Mouse (Mus musculus) intestine, postnatal 0 days (tissue): ENCODE measurements at regions not wholly inside any gene's neighbourhood (a gene's known extent, or its start where the extent isn't known, plus 50 kb on each side); places are given as distances from the start of the nearest gene placed in this dataset.

Experiments
- ATAC-seq: fragments of 200-750 bp; cut with Nextera tagmentation; 2 replicates; pipeline ENCODE4 v1.8.0; 2017; ENCODE audit warnings: mild to moderate bottlenecking, moderate TSS enrichment, moderate library complexity
- H3K27ac ChIP-seq: fragments of 300-500 bp; sonication (generic); 2 replicates; pipeline ENCODE4 v1.5.1; 2014; ENCODE audit warnings: mild to moderate bottlenecking, low read depth, low read length, moderate library complexity
- H3K27me3 ChIP-seq: fragments of 300-500 bp; sonication (generic); replicated peaks from 2 replicates; pipeline ENCODE4 v1.6.1; 2014; ENCODE audit warnings: low read length, mixed read lengths; ENCODE audit not compliant: control insufficient read depth, insufficient read depth
- H3K36me3 ChIP-seq: fragments of 300-500 bp; sonication (generic); 2 replicates; pipeline ENCODE4 v1.6.1; 2014; ENCODE audit warnings: mild to moderate bottlenecking, moderate library complexity; ENCODE audit not compliant: control insufficient read depth, insufficient read depth
- H3K4me1 ChIP-seq: fragments of 300-500 bp; sonication (generic); replicated peaks from 2 replicates; pipeline ENCODE4 v1.6.1; 2014; ENCODE audit warnings: antibody characterized with exemption, low read length, mixed read lengths; ENCODE audit not compliant: control insufficient read depth, insufficient read depth
- H3K4me2 ChIP-seq: fragments of 300-500 bp; sonication (generic); replicated peaks from 2 replicates; pipeline ENCODE4 v1.6.1; 2014; ENCODE audit warnings: low read depth, mild to moderate bottlenecking, moderate library complexity
- H3K4me3 ChIP-seq: fragments of 300-500 bp; sonication (generic); 2 replicates; pipeline ENCODE4 v1.5.1; 2014; ENCODE audit warnings: low read depth, low read length
- H3K9ac ChIP-seq: fragments of 300-500 bp; sonication (generic); 2 replicates; pipeline ENCODE4 v1.6.1; 2014; ENCODE audit warnings: mild to moderate bottlenecking, low read depth, low read length
- H3K9me3 ChIP-seq: fragments of 300-500 bp; sonication (generic); 2 replicates; pipeline ENCODE4 v1.6.1; 2016; ENCODE audit warnings: mixed run types; ENCODE audit not compliant: control insufficient read depth
- CTCF ChIP-seq: sonication (generic); IDR thresholded peaks from 2 replicates; pipeline ENCODE4 v1.5.1; 2016; ENCODE audit warnings: low read depth, mild to moderate bottlenecking, control low read depth, antibody characterized with exemption, moderate library complexity
- WGBS: fragments of 180-500 bp; shearing (Covaris S2); extraction: QIAGEN DNeasy Blood & Tissue Kit; methylation state at CpG from one replicate; pipeline ENCODE4 v1.1.7; 2014; 5-methylcytosine and 5-hydroxymethylcytosine counted together

DNA sequence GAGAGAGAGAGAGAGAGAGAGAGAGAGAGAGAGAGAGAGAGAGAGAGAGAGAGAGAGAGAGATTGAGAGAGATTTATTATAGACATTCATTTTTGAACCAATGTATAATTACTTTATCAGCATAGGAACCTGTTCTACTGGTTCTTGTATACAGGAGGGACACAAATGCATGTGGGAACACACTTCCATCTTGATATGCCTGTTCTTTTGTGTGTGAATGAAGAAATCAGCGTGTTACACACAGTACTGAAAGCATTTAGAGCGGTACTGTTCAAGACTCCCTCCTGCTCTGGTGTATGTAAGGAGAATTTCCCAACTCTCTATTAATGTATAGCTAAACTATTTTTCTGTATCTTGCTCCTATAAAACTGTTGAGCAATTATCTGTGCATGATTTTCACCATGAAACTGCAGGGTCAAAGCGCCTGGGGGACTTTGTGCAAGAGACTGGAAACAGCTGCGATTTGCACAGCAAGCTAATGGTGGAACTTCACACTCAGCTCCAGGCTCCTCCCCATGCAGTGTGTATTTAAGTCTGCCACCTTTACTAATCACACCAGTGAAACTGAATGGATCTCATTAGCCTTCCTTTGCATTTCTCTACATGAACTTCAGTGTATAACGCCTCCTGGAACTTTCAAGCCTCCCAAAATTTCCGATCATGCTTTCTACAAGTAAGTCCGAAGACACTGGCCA is 267.0 kb upstream of the 3110018I06Rik start:
- H3K27ac ChIP-seq: no peak overlapping the region

DNA sequence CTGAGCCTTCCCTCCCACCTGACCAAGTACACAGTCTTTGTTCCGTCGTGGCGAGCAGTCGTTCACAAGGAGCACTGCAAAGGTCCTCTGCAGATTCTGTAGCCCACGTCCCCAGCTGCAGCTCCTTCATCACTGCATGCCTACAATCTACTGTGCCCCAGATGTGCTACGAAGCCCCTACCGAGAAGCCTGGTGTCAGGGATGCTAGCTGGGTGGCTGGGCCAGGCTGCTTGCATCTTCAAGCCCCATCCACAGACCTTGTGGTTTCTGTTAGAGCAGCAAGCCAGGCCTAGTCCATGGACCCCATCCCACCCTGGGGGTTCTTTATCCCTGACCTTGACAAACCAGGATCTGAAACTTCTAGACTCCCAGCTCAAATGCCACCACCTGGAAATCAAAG is 266.3 kb upstream of the 3110018I06Rik start:
- Histone ChIP-seq H3K27ac (no peak overlapping the region), H3K36me3 (no peaks in the 10 kb centered on the region), H3K9ac (no peak overlapping the region), H3K9me3 (no peaks in the 10 kb centered on the region), H3K4me2 (no peak overlapping the region), H3K4me1 (no peaks in the 10 kb centered on the region), H3K4me3 (no peak overlapping the region), H3K27me3 (no peaks in the 10 kb centered on the region)
- no peak for ATAC-seq
- TF ChIP-seq CTCF: no peak
- 76% methylated on average over 7 of the region's 7 CpGs for WGBS

More for the DNA sequence above, 267.0 kb upstream of the 3110018I06Rik start:
- Histone ChIP-seq H3K27me3 (no peaks in the 10 kb centered on the region), H3K4me3 (no peak overlapping the region), H3K9ac (no peak overlapping the region), H3K36me3 (no peaks in the 10 kb centered on the region), H3K4me1 (no peaks in the 10 kb centered on the region), H3K9me3 (no peaks in the 10 kb centered on the region), H3K4me2 (no peak overlapping the region)
- peak; percentile 43; the same call in 1 of the 2 replicates for ATAC-seq
- 65% methylated on average over 7 of the region's 7 CpGs for WGBS
- TF ChIP-seq CTCF: no peak

DNA sequence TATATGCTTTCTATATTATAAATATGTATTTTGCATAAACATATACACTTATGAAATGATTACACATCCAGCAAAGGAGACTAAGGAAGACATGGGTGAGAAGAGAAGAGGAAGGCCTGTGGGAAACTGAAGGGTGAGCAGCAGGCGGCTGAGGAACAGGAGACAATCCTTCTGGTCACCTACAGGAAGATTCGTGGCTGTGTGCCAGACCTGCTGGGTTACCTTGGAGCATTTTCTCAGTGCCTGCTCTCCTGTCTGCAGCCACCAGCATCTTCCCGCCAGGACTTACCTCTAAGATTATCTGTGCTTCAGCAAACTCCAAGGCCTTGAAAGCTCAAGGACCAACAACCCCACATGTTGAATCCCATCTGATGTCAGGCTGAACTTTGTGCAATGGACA is 258.3 kb upstream of the 3110018I06Rik start:
- H3K27ac ChIP-seq: no peak overlapping the region
- H3K9ac ChIP-seq: no peak overlapping the region
- H3K36me3 ChIP-seq: no peaks in the 10 kb centered on the region
- 73% methylated on average over 3 of the region's 3 CpGs for WGBS
- ATAC-seq: no peak
- H3K27me3 ChIP-seq: no peaks in the 10 kb centered on the region
- no peak overlapping the region for H3K4me2 ChIP-seq
- no peaks in the 10 kb centered on the region for H3K4me1 ChIP-seq
- no peak for TF ChIP-seq CTCF
- H3K4me3 ChIP-seq: no peak overlapping the region
- no peaks in the 10 kb centered on the region for H3K9me3 ChIP-seq

DNA sequence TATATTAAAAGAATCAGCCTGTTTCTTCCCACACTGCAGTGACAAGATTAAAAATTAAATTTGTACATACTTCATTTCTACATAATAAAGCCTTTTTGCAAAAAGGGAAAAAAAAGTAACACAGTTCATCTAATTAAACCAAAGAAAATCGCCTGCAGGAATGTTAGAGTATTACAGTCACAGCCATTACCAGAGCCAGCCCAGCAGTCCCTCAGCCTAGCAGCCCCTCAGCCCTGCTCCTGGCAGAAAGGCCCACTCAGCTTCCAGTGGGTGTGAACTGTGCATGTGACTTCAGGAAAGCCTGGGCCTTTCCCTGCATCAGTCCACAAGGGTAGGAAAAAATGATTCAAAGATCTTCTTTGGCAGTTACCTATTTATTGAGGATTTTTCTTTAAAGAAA is 256.8 kb upstream of the 3110018I06Rik start:
- no peak for TF ChIP-seq CTCF
- H3K4me3 ChIP-seq: no peak overlapping the region
- H3K4me1 ChIP-seq: no peaks in the 10 kb centered on the region
- no peak overlapping the region for H3K4me2 ChIP-seq
- no peak overlapping the region for H3K27ac ChIP-seq
- H3K9me3 ChIP-seq: no peaks in the 10 kb centered on the region
- no peak overlapping the region for H3K9ac ChIP-seq
- H3K27me3 ChIP-seq: no peaks in the 10 kb centered on the region
- ATAC-seq: no peak
- WGBS: 25% methylated on average over 1 of the region's 1 CpGs
- H3K36me3 ChIP-seq: no peaks in the 10 kb centered on the region

DNA sequence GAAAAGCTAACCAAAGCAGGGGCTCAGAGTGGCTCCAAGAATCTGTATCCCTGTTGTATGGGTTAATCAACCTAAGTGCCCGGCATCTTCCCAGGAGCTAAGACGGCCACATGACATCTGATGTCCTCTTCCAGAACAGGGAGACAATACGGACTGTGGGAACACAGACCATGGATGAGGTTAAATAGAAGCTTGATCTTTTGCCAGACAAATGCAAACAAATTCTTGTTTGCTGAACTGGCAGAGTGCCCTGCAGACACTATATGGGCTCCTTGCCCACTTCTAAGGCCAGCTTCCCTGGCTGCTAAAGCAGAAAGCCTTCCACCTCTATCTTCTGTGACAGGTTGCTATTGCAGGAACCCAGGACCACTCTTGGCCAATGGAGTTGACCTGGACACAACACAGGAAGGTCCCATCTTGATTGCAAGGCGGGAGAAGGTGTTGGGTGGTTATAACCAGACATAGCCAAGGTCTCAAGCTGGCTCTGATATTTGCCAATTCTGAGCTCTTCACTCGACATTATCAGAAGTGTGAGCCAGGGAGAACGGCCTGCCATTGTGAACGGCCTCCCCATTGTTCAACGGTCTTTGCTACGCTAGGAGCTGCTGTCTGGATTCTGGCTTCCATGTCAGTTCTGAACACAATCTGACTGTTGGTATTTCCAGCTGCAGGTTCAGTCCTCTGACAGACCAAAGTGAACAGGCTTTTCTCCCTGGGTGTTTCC is 237.5 kb upstream of the 3110018I06Rik start:
- no peaks in the 10 kb centered on the region for H3K27me3 ChIP-seq
- H3K9ac ChIP-seq: no peak overlapping the region
- TF ChIP-seq CTCF: no peak
- H3K9me3 ChIP-seq: no peaks in the 10 kb centered on the region
- no peak overlapping the region for H3K4me2 ChIP-seq
- H3K36me3 ChIP-seq: no peaks in the 10 kb centered on the region
- no peak overlapping the region for H3K27ac ChIP-seq
- ATAC-seq: no peak
- H3K4me3 ChIP-seq: no peak overlapping the region
- H3K4me1 ChIP-seq: no peaks in the 10 kb centered on the region
- WGBS: 62% methylated on average over 9 of the region's 9 CpGs

DNA sequence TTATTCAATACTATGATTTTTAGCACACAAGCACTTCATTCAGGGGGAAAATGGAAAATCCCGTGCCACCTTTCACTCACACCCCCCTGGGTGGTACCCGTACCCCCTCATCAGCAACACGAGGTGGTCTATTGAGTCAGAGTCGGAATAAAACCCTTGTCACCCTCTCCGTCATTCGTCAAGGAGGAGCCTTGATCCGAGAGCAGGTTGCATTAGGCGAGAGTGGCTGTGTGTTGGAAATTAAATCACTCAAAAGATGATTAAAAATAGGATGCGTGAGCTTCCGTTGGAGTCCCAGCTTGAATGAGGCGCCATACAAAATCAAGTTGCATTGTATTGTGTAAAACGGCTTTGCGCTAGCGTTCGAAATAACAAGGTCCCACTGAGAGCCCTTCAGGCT is 236.5 kb upstream of the 3110018I06Rik start:
- Histone ChIP-seq H3K9me3 (no peaks in the 10 kb centered on the region), H3K36me3 (no peaks in the 10 kb centered on the region), H3K27me3 (no peaks in the 10 kb centered on the region), H3K4me1 (no peaks in the 10 kb centered on the region), H3K4me2 (no peak overlapping the region), H3K9ac (no peak overlapping the region), H3K27ac (no peak overlapping the region), H3K4me3 (no peak overlapping the region)
- 79% methylated on average over 15 of the region's 15 CpGs for WGBS
- no peak for ATAC-seq
- no peak for TF ChIP-seq CTCF
